Mouse (Mus musculus) common myeloid progenitor, adult 5-6 weeks (primary cell): ENCODE data around the gene Msln. TPM values are rescaled to one million over a fixed set of nuclear protein-coding genes. Genes with fewer than 3 reads are reported as not detected.
"Not testable (repeated sequence)": the region's sequence is repeated elsewhere in the genome, so short reads cannot be mapped to it uniquely, and the experiment has no call there.

ENCODE experiments used
- ATAC-seq: replicated peaks from 2 replicates; pipeline ENCODE4 v1.8.0; 2016; ENCODE audit warnings: low read depth, mild to moderate bottlenecking, moderate TSS enrichment, inconsistent platforms; ENCODE audit not compliant: poor library complexity, severe bottlenecking
- total RNA-seq: library from RNA; stranded (forward); fragments of 200-1000, 187-1606 nt; gene quantifications from 2 replicates; pipeline ENCODE4 v1.2.3, GENCODE M21; 2017

Msln gene
- total RNA-seq, 1 experiment from 2014 or later = not detected

- no peak for ATAC-seq
Observed at GRCm38 (mm10) chr17:25775318-25776062, 21.3 kb upstream of the Msln start.

GRCm38 (mm10) chr17:25773549-25774120, 19.5 kb upstream of the Msln start, which contains the start of gene Narfl:
Gene Narfl (plus strand): TSS chr17:25773776.
- ATAC-seq = peak; percentile 97

DNA sequence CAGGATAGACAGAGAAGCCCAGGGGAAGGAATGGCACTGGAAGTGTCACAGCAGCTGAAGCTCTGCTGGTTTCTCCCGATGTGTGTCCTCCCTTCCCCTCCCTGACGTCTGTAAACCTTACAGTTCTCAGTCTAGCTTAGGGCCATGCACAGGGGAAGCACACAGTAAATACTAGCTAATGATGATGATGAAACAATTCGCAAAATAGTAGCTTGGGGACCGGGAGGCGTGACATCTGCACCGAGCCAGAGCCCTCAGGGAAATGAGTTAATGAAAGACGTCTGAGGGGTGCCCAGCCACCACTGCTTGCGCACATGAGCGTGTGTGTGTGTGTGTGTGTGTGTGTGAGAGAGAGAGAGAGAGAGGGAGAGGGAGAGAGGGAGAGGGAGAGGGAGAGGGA, 15.2 kb upstream of the Msln start:
- no peak for ATAC-seq

- no peak for ATAC-seq
Observed at GRCm38 (mm10) chr17:25765886-25766285, 11.7 kb upstream of the Msln start.

DNA sequence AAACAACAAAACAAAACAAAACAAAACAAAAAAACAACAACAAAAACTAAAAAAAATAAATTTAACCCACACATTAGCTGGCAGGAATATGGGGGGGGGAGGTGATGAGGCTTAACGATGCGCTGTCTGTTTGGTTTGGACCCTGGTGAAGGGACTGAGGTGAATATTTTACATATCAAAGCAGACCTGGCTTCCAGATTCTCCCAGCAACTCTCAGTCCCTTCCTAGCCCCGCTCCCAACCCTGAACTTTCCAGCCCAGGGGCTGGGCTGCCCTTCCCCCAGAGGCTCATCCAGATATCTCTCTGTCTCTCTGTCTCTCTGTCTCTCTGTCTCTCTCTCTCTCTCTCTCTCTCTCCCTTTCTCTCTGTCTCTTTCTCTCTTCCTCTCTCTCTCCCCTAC, 8.4 kb upstream of the Msln start:
- no peak for ATAC-seq

DNA sequence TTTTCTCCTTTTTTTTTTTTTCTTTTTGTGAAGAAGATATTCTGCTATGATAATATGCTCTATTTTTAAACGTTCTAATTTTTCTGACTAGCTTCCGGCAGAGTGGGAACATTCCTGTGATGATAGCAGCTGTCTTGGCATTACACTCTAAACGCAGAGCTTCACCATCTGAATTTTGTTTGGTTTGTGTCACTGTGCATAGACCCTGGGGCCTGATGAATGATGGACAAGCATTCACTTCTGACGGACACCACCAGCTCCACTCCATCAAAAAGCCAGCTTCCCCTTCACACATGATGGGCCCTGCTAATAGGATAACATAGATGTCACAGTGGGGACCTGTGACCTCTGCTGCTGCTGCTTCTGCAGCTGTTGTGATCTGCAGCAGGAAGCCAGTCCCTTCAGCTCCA, 7.4 kb upstream of the Msln start:
- ATAC-seq = no peak

- no peak for ATAC-seq
Observed at GRCm38 (mm10) chr17:25760148-25760547, 6.0 kb upstream of the Msln start.

DNA sequence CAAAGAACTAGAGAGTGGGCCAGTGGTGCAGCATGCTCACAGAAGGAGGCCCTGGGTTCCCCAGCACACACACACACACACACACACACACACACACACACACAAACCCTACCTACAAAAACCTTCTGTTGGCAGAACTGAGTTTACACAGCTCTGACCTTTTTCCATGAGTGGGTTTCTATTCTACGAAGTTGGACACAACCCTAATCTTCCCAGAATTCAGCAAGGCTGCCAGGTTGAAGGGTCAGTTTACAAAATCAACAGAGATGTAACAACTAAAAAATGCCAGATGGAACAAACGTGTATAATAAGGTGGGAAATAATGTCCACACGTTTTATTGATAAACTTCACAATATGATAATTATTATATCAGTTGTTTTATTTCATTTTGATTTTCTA, 3.5 kb upstream of the Msln start:
- ATAC-seq = no peak

- ATAC-seq = no peak
Observed at GRCm38 (mm10) chr17:25756378-25757242, 2.4 kb upstream of the Msln start.

DNA sequence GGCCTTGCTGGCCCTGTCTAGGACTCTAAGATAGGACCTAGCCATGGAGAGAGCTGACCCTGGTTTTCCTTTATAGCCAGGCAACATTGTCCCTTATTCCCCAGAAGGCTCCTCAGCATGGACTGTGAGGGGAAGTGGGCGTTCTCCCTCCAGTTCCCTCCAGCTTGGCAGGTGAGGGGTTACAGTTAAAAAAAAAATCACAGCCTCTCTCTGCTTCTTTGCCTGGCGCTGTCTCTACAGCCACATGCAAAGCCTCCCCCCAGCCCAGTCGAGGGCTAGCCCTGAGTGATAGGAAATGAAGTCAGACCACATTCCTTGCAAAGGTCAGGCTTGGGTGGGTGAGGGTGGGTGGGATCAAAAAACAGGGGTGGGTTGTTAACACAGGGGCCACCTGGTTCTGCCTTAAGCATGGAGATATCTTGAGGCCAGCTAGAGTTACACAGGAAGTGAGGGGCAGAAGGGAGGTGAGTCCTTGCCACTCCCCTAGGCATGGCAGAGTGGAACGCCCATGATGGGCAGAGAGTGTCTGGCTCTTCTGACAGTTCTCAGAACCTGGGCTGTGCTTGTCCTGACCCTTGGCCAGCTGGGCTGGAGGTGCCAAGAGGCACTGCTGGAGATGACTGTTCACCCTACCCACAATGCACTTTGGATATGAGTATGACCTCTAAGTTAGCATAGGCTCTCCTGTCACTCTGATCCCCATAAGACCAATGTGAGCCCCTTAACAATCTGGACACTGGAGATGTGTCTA, 1.6 kb upstream of the Msln start:
- ATAC-seq = no peak

DNA sequence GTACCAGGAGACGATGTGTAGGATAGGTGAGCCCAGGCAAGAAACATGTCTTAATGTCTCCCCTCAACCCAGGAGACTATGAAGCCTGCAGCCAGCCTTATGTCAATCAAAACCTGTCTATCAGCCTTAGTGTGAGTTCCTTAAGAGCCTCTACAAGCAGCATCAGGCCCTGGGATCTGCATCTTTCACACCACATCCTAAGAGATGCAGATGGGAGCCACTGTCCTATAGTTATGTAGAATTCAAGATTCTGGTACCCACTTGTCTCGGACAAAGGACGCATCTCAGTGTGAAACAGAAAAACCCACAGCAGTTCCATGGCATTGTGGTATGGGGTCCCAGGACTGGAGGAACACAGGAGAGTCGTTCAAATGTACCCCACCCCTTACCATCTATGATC, 908 bp upstream of the Msln start:
- ATAC-seq = no peak

GRCm38 (mm10) chr17:25751446-25751845, 2.7 kb downstream of the Msln start:
- no peak for ATAC-seq

- ATAC-seq = no peak
Observed at GRCm38 (mm10) chr17:25749314-25749713, 4.9 kb downstream of the Msln start.

GRCm38 (mm10) chr17:25748238-25748637, 5.9 kb downstream of the Msln start:
- no peak for ATAC-seq

GRCm38 (mm10) chr17:25744311-25744710, 9.9 kb downstream of the Msln start:
- ATAC-seq = no peak

DNA sequence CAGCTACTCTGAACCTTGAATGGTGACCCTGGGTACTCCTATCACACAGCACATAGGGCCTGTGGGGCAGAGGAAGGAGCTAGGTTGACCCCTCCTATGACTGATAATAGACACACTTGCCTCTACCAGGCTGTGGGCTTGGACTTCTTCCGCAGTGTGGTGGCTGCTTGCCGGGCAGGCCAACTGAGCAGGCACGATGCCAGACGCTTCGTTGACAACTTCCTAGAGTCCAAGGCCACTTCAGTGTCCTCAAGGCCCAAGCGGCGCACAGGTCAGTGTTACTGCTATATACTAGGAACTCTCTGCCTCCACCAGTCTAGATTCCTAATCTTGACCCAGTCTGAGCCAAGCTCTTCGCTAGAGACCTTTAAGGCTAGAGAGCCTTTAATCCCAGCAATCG, 10.3 kb downstream of the Msln start:
- no peak for ATAC-seq

DNA sequence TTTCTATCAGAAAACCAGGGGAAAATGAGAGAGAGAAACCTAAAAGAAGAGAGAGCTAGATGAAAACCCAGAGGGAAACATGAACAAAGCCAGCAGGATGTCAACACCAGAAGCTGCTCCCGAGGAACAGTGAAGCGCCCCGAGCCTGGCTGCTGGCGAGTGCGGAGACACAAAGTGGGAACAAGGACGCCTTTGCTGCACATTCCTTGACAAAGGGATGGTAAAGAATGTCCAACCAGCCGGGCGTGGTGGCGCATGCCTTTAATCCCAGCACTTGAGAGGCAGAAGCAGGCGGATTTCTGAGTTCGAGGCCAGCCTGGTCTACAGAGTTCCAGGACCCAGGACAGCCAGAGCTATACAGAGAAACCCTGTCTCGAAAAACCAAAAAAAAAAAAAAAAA, 12.7 kb downstream of the Msln start:
- ATAC-seq = not testable (repeated sequence)

- ATAC-seq = no peak
Observed at GRCm38 (mm10) chr17:25738861-25739260, 15.3 kb downstream of the Msln start.

DNA sequence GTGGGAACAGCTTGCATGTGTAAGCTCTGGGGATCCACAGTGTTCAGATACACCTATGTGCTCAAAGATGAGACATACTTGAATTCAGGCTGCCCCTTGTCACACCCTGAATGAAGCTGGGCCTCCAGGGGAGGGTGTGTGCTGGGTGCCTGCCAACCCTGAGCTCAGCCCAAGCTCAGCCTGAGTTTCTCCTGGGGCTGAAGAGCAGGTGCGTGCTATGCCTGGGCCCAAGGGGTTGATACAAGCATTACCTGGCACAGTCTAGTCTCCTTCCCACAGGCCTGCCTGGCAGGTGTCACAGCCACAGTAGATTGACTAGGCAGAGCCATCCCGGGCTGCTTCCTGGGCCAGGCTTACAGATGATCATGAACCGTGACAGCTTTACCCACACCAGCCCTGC, 18.4 kb downstream of the Msln start, which contains the start of gene Mslnl:
TSS of gene Mslnl (plus strand) at position 298 of the 400 bp plus-strand sequence.
- ATAC-seq = no peak

GRCm38 (mm10) chr17:25735246-25735645, 18.9 kb downstream of the Msln start:
- no peak for ATAC-seq
